Mouse (Mus musculus) kidney, embryonic 14.5 days (tissue): ENCODE measurements around the gene Ubr3. TPM values are rescaled to one million over a fixed set of nuclear protein-coding genes. Genes with fewer than 3 reads are reported as not detected.
A peak's percentile ranks its signal among the peaks of the same experiment; 100 is the strongest.

Experiments used
- ATAC-seq: fragments of 200-750 bp; cut with Nextera tagmentation; 2 replicates; pipeline ENCODE4 v1.8.0; 2017; ENCODE audit warnings: moderate number of reproducible peaks, mild to moderate bottlenecking, moderate TSS enrichment, moderate library complexity; ENCODE audit not compliant: low FRiP score, low TSS enrichment
- H3K27ac ChIP-seq: fragments of 300-500 bp; sonication (generic); 2 replicates; pipeline ENCODE4 v1.5.1; 2014; ENCODE audit warnings: low read depth, mild to moderate bottlenecking, low read length, moderate library complexity, mixed read lengths
- H3K27me3 ChIP-seq: fragments of 300-500 bp; sonication (generic); 2 replicates; pipeline ENCODE4 v1.6.1; 2014; ENCODE audit warnings: mild to moderate bottlenecking, low read length; ENCODE audit not compliant: control insufficient read depth, insufficient read depth
- H3K36me3 ChIP-seq: fragments of 300-500 bp; sonication (generic); 2 replicates; pipeline ENCODE4 v1.6.1; 2014; ENCODE audit warnings: low read length, mixed read lengths; ENCODE audit not compliant: control insufficient read depth, insufficient read depth
- H3K4me1 ChIP-seq: fragments of 300-500 bp; sonication (generic); 2 replicates; pipeline ENCODE4 v1.6.1; 2014; ENCODE audit warnings: low read length, mixed read lengths; ENCODE audit not compliant: control insufficient read depth, insufficient read depth
- H3K4me2 ChIP-seq: fragments of 300-500 bp; sonication (generic); replicated peaks from 2 replicates; pipeline ENCODE4 v1.6.1; 2014; ENCODE audit warnings: low read depth, mild to moderate bottlenecking, low read length
- H3K4me3 ChIP-seq: fragments of 300-500 bp; sonication (generic); 2 replicates; pipeline ENCODE4 v1.5.1; 2014; ENCODE audit warnings: mild to moderate bottlenecking, low read length
- H3K9ac ChIP-seq: fragments of 300-500 bp; sonication (generic); 2 replicates; pipeline ENCODE4 v1.6.1; 2014; ENCODE audit warnings: low read depth, mild to moderate bottlenecking, low read length, moderate library complexity
- H3K9me3 ChIP-seq: fragments of 300-500 bp; sonication (generic); 2 replicates; pipeline ENCODE4 v1.6.1; 2016; ENCODE audit warnings: low read length; ENCODE audit not compliant: control insufficient read depth
- WGBS: fragments of 180-500 bp; shearing (Covaris S2); extraction: QIAGEN DNeasy Blood & Tissue Kit; methylation state at CpG from one replicate; pipeline ENCODE4 v1.1.7; 2014; 5-methylcytosine and 5-hydroxymethylcytosine counted together
- polyA plus RNA-seq: library from polyadenylated mRNA; unstranded; fragments of >200 nt; fragmentation: Nextera tagmentation; extraction: Ambion mirVana; gene quantifications from 2 replicates; pipeline ENCODE4 v1.2.1, GENCODE M21; 2014

The Ubr3 gene
- polyA plus RNA-seq = 18.6 and 20.7 TPM in 2 replicates

GRCm38 (mm10) chr2:69897039-69897617, at the start of gene Ubr3:
Gene Ubr3 (plus strand): TSS chr2:69897246.
- WGBS = 1% methylated on average over 57 of the region's 65 CpGs

GRCm38 (mm10) chr2:69849215-69849614, 47.8 kb upstream of the Ubr3 start:
- Histone ChIP-seq H3K4me1 (no peaks in the 10 kb centered on the region), H3K36me3 (no peaks in the 10 kb centered on the region), H3K27me3 (no peaks in the 10 kb centered on the region), H3K27ac (no peak overlapping the region), H3K4me3 (no peak overlapping the region), H3K4me2 (no peak overlapping the region), H3K9me3 (no peaks in the 10 kb centered on the region), H3K9ac (no peak overlapping the region)
- ATAC-seq = no peak
- 80% methylated on average over 6 of the region's 6 CpGs for WGBS

More at GRCm38 (mm10) chr2:69897039-69897617, at the start of gene Ubr3:
- H3K9me3 ChIP-seq = no peaks in the 10 kb centered on the region
- ATAC-seq = peak; percentile 98
- H3K9ac ChIP-seq = peak within 1 kb of the TSS; percentile 96
- peaks cover 4% of the 10 kb centered on the region; the same call in 1 of the 2 replicates for H3K4me1 ChIP-seq
- no peaks in the 10 kb centered on the region; the same call in 1 of the 2 replicates for H3K36me3 ChIP-seq
- peak within 1 kb of the TSS; percentile 80 for H3K4me2 ChIP-seq
- H3K27me3 ChIP-seq = no peaks in the 10 kb centered on the region
- H3K4me3 ChIP-seq = peak within 1 kb of the TSS; percentile 98
- peak within 1 kb of the TSS; percentile 57 for H3K27ac ChIP-seq

- Histone ChIP-seq H3K9ac (no peak overlapping the region), H3K27me3 (no peaks in the 10 kb centered on the region), H3K4me1 (no peaks in the 10 kb centered on the region), H3K4me3 (no peak overlapping the region), H3K36me3 (no peaks in the 10 kb centered on the region), H3K9me3 (no peaks in the 10 kb centered on the region), H3K27ac (no peak overlapping the region), H3K4me2 (no peak overlapping the region)
- ATAC-seq = no peak
- WGBS = 70% methylated on average over 2 of the region's 2 CpGs
Measured at GRCm38 (mm10) chr2:69851427-69852058, 45.5 kb upstream of the Ubr3 start.

GRCm38 (mm10) chr2:69856392-69856791, 40.7 kb upstream of the Ubr3 start:
- Histone ChIP-seq H3K4me2 (no peak overlapping the region), H3K27me3 (no peaks in the 10 kb centered on the region), H3K9me3 (no peaks in the 10 kb centered on the region), H3K27ac (no peak overlapping the region), H3K4me3 (no peak overlapping the region), H3K4me1 (no peaks in the 10 kb centered on the region), H3K36me3 (no peaks in the 10 kb centered on the region), H3K9ac (no peak overlapping the region)
- 67% methylated on average over 8 of the region's 8 CpGs for WGBS
- no peak for ATAC-seq

- WGBS = 87% methylated on average over 1 of the region's 1 CpGs
Measured at GRCm38 (mm10) chr2:69857882-69858281, 39.2 kb upstream of the Ubr3 start.

GRCm38 (mm10) chr2:69860972-69861452, 36.0 kb upstream of the Ubr3 start:
- peak; percentile 26; the same call in 1 of the 2 replicates for ATAC-seq
- WGBS = 11% methylated on average over 12 of the region's 13 CpGs
- Histone ChIP-seq H3K9ac (peak overlapping the region; percentile 99), H3K4me3 (peak overlapping the region; percentile 99), H3K27ac (peak overlapping the region; percentile 88), H3K36me3 (peaks cover 14% of the 10 kb centered on the region; the same call in 1 of the 2 replicates), H3K4me1 (peaks cover 6% of the 10 kb centered on the region; the same call in 1 of the 2 replicates), H3K27me3 (no peaks in the 10 kb centered on the region), H3K4me2 (peak overlapping the region; percentile 40), H3K9me3 (no peaks in the 10 kb centered on the region)

More at GRCm38 (mm10) chr2:69857882-69858281, 39.2 kb upstream of the Ubr3 start:
- Histone ChIP-seq H3K36me3 (no peaks in the 10 kb centered on the region), H3K4me3 (no peak overlapping the region), H3K27me3 (no peaks in the 10 kb centered on the region), H3K4me1 (0 out of 2 replicates have a peak, but pooled peaks cover 6% of the 10 kb centered on the region), H3K27ac (no peak overlapping the region), H3K9ac (no peak overlapping the region), H3K4me2 (no peak overlapping the region), H3K9me3 (no peaks in the 10 kb centered on the region)
- ATAC-seq = no peak

GRCm38 (mm10) chr2:69861485-69862091, 35.5 kb upstream of the Ubr3 start, which contains the start of gene Ssb:
Gene Ssb (plus strand): TSS chr2:69861562.
- peak within 1 kb of the TSS; percentile 79 for H3K4me2 ChIP-seq
- ATAC-seq = peak; percentile 96
- H3K27me3 ChIP-seq = no peaks in the 10 kb centered on the region
- WGBS = under 1% methylated on average over 66 of the region's 66 CpGs
- H3K27ac ChIP-seq = peak within 1 kb of the TSS; percentile 88
- H3K9me3 ChIP-seq = no peaks in the 10 kb centered on the region
- H3K4me3 ChIP-seq = peak within 1 kb of the TSS; percentile 99
- H3K4me1 ChIP-seq = peaks cover 6% of the 10 kb centered on the region; the same call in 1 of the 2 replicates
- H3K36me3 ChIP-seq = peaks cover 19% of the 10 kb centered on the region
- peak within 1 kb of the TSS; percentile 99 for H3K9ac ChIP-seq

- peak overlapping the region; percentile 88; the same call in 1 of the 2 replicates for H3K27ac ChIP-seq
- H3K4me2 ChIP-seq = peak overlapping the region; percentile 79
- 2% methylated on average over 13 of the region's 13 CpGs for WGBS
- H3K9me3 ChIP-seq = no peaks in the 10 kb centered on the region
- ATAC-seq = no peak
- H3K27me3 ChIP-seq = no peaks in the 10 kb centered on the region
- peak overlapping the region; percentile 99 for H3K4me3 ChIP-seq
- peaks cover 6% of the 10 kb centered on the region; the same call in 1 of the 2 replicates for H3K4me1 ChIP-seq
- H3K9ac ChIP-seq = peak overlapping the region; percentile 99
- peaks cover 25% of the 10 kb centered on the region for H3K36me3 ChIP-seq
Measured at GRCm38 (mm10) chr2:69862117-69862657, 34.9 kb upstream of the Ubr3 start.
